Mouse (Mus musculus) c-Kit-positive CD71-positive TER-119-negative erythroid progenitor cells, embryonic 14.5 days (primary cell): ENCODE measurements around the gene Adam33.
"Not testable (repeated sequence)": the region's sequence is repeated elsewhere in the genome, so short reads cannot be mapped to it uniquely, and the experiment has no call there.

Source experiments
- DNase-seq: peaks from one replicate; pipeline ENCODE4 v3.0.0-alpha.2; 2013; ENCODE audit warnings: low read depth

The Adam33 gene

DNA sequence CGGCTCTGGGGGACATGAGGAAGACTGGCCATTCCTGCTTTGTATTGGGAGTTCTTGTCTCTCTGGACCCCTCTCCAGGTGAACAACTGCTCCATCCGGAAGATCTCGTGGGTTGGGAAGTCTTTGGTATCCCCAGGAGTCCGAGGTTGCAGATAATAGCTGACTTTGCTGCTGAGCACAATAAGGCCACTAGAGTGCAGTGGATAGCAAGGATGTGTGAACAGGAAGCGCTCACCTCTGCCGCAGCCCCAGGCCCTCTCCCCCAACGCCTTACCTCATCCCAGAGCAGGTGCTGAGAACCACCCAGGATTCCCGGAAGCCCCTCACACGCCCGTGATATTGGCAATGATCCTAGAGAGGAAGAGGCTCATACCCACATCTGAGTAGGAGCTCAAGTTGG is 7.4 kb downstream of the Adam33 start:
- no peak for DNase-seq

DNA sequence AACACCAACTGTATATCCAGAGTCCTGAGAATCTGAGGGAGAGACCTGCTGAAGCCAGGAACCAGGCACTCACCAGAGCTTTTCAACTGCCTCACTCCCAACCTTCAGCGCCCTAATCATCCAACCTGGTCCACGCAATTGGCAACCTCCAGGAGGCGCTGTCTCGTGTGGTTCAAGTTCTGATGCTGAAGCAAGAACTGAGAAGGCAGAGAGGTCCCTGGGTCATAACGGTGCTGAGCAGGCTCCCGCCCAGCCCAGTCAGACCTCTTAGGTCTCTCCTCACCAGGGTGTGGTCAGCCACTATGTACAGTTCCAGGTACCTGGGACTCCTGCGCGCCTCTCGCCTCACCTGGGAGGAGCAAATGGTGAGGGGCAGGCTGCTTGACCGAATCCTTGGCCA is 8.0 kb downstream of the Adam33 start:
- DNase-seq = peak; percentile 71

DNA sequence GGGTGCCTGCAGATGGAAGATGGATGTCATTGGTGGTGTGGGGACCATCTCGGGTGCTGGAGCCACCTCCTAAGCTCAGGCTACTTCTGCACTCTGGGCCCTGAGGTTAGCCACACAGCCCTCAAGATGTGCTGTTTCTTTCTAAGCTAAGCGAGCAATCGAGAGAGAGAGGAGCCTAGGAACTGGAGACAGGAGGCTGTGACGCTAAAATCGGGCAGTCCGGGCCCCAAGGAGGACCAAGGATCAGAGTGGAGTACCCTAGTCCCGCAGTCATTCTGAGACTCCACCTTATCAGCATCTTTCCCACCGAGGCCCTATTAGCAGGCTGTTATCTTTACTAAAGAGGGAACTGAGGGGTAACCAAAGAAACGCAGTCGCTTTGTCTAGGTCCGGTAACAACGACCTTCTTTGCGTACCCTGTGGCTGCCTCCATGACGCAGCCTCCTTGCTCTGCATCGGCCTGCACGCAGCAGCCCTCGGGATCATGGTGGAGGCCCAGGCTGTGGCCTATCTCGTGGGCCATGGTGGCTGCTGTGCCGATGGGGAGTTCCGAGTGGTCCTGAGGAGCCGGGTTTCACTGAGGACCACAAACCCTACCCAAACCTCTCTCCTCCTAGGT is 8.9 kb downstream of the Adam33 start:
- no peak for DNase-seq

- DNase-seq = no peak
Measured at GRCm38 (mm10) chr2:131053851-131054645, 9.6 kb downstream of the Adam33 start.

DNA sequence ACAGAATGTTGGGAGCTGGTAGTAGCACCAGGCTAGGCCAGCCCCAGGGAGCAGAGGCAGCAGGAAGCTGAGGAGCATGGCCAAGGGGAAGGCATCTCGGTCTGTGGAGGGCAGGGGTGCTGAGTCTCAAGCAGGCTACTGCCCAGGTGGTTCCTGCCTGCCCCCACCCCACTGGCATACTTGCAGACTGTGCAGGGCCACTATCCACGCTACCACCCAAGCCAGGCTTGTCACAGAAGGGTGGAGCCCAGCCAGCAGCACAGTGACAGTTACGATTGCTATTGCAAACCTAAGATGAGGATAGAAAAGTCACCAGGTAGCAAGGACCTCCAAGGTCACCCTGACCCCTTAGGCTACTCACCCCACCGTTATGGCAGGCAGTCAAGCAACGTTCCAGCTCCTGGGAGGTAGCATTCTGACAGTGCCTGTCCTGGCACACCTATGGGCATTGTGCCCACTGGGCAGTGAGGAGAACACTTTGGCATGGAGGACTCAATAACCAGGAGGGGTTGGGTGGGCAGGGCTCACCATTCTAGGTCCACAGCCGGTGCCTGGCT is 10.7 kb downstream of the Adam33 start:
- DNase-seq = no peak

DNA sequence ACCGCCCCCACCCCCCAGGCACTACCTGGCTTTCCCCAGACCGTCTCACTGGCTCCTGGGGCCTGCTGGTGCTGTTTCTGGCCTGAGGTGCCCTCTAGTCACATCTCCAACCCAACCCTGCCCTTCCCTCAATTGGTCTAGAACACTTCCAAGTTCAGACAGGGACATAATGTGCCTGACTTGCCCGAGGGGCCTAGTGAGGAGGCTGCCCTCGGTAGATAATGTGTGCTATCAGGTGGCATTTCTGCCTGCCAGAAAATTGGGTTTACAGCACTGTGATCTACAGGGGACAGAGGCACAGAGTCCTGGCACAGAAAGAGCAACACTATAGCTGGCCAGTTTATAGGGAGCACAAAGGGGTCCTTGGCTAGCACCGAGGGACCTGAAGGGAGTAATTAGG is 11.6 kb downstream of the Adam33 start:
- peak; percentile 52 for DNase-seq

DNA sequence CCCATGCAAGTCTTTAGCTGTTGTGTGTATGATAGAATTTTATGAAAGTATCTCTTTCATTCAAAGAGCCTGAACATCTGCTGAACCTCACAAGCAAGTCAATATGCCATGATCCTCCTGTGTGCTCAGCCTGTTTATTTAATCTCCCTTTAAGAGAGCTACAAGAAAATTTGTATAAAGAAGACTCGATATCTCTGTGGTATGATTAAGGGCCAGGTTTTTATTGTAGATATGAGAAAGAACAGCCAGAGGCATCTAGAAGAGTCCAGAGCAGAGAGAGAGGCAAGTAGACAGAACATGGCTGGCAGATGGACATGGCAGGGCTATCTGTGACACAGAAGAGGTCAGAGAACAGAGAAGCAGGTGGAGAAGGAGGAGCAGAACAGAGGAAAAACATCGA is 17.6 kb downstream of the Adam33 start:
- DNase-seq = no peak

- DNase-seq = no peak
Measured at GRCm38 (mm10) chr2:131044989-131045720, 18.5 kb downstream of the Adam33 start.

DNA sequence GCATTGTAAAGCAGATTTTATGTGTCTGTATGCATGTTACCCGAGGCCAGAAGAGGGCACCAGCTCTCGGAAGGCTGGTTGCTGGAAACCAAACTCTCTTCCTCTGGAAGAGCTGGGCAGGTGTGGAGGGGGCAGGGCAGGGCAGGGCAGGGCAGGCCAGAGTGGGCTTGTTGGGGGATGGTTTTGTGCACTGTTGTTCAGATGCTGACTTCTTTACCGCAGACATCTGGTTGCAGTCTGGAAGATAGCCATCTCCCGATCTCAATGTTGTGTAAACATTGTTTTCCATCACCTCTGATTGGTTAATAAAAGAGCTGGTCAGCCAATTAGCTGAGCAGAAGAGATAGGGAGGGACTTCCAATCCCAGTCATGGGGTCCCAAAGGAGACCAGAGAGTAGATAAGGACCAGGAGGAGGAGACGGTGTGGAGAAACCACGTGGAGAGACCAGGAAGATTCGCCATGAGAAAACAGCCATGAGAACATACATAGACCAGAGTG is 19.2 kb downstream of the Adam33 start:
- DNase-seq = no peak

GRCm38 (mm10) chr2:131042988-131043387 is 20.6 kb downstream of the Adam33 start, which contains the start of gene Gfra4:
Gene Gfra4, minus strand, starts transcription at chr2:131043088.
- DNase-seq = no peak

GRCm38 (mm10) chr2:131040854-131041825 is 22.5 kb downstream of the Adam33 start:
- no peak for DNase-seq

GRCm38 (mm10) chr2:131038675-131039074 is 24.9 kb downstream of the Adam33 start:
- DNase-seq = no peak

GRCm38 (mm10) chr2:131038197-131038596 is 25.4 kb downstream of the Adam33 start:
- DNase-seq = no peak

- no peak for DNase-seq
Measured at GRCm38 (mm10) chr2:131037226-131037990, 26.2 kb downstream of the Adam33 start.

- no peak for DNase-seq
Measured at GRCm38 (mm10) chr2:131036757-131037156, 26.9 kb downstream of the Adam33 start.

DNA sequence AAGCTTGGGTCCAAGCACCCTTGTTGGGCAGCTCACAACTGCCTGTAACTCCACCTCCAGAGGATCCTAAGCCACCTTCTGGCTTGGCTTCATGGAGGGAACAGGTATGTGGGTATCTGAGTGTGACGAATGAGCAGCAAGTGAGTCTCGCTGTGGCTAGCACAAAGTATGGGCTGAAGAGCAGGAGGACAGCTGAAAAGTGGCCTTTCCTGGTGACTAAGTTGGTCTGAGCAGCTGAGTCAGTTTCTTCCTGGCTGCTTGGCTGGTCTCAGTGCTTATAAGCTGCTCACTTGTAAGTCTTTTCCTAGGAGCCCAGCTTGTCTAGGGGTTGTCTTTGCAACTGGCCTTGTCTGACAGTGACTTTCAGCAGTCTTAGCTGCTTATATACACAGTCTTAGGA is 27.3 kb downstream of the Adam33 start:
- DNase-seq = no peak

DNA sequence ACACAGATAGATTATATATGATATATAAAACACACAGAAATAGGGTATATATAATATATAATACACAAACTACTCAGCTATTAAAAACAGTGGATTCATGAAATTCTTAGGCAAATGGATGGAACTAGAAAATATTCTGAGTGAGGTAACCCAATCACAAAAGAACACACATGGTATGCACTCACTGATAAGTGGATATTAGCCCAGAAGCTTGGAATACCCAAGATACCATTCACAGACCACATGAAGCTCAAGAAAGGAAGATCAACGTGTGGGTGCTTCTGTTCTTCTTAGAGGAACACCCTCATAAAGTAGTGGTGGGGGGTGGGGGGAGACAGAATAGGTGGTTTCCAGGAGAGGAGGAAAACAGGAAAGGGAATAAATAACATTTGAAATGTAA is 32.2 kb downstream of the Adam33 start:
- not testable (repeated sequence) for DNase-seq

GRCm38 (mm10) chr2:131030998-131031397 is 32.6 kb downstream of the Adam33 start:
- no peak for DNase-seq

GRCm38 (mm10) chr2:131030561-131030960 is 33.1 kb downstream of the Adam33 start:
- no peak for DNase-seq
